Mouse (Mus musculus): ENCODE results near the gene Sema4a.

DNA sequence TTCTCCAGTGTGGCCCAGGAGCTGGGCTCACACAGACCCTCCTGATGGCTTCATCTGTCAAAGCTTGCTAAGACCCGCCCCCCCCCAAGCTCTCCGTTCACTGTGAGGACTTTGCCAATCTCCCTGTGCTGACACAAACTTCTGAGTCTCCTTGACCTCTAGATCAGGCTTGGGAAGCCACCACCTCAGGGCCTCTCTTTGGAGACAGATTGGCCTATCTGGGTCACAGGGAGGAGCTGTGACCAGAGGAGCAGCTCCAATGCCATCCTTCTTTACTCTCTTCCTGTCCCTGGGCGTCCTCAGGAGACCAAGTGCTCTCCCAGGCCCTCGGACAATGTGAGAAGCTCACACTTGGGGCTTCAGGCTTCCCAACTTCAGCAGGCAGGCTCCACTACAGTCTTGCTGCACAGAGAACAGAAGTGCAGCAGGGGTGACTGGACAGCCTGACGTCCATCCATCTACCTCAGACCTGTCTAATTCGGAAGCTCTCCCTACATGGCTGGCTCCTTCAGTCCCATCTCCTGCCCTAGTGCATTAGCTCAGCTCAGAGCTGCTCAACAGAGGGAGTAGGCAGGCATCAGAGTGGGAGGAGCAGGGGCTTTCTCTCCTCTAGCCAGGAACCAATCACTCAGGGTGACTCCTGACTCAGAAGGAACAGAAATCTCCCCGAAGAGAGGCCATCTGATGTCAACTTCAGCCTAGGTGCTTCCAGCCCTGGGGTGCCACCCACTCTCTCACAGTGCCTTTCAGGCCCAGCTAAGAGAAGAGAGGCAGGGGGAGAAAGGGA is 4.0 kb downstream of the Sema4a start:
- TF ChIP-seq CTCF (conservative IDR thresholded peaks at IDR 0.05; ENCODE audit: low read length) (no peak), NANOG (IDR thresholded peaks at IDR 0.05; ENCODE audit: borderline replicate concordance, low read length) (no peak), POU5F1 (IDR thresholded peaks at IDR 0.05; ENCODE audit: borderline replicate concordance, low read length) (no peak)

Data from E14TG2a.4 (cell line).